Mouse (Mus musculus) CD4-positive naive resting alpha-beta T cell, adult 76 days (primary cell): ENCODE measurements around the gene Rtn1. TPM values are rescaled to one million over a fixed set of nuclear protein-coding genes. Genes with fewer than 3 reads are reported as not detected.

Source experiments
- total RNA-seq: library from RNA; stranded (reverse); gene quantifications from one replicate; pipeline ENCODE4 v1.2.4, GENCODE M21; 2023

Rtn1 gene
- 0.62 TPM for total RNA-seq

DNA sequence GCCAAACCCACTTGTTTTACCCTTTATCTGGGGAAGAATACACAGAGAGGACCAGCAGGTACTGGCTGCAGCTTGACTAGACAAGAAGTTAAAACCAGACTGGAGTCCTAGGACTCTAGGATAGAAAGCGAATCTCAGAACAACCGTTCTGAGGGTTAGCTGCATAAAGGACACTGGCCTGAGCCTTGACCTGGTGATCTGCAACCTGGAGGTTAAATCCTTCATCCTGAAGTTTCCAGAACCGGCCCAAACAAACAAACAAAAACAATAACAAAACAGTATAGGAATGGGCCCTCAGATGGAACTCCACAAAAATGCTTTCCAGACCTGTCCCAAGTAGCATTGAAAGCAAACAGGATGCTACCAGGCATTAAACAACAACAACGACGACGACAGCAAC, at the start of gene Rtn1:
TSS of gene Rtn1 (minus strand) at position 101 of the 400 bp plus-strand sequence.

GRCm38 (mm10) chr12:72441839-72442576, 33.2 kb upstream of the Rtn1 start, which contains the start of gene Lrrc9:
TSS of gene Lrrc9 (plus strand) at chr12:72441866.

DNA sequence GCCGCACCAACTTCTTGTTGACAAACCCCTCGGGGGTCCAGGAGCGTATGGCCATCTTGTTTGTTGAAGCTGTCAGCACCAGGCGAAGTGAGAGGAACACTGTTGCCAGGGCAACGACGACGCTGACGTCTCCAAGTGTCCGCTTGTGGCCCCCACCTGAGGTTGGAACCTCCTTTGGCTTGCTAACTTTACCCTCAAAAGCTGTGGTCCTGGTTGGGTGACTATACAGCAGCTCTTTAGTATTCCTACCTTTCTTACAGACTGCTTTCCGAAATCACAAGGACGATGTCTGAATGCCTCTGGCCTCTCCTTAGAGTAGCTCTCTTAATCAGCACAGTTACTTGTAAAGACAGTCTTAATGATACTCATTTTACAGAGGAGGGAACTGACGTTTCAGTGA, 223.9 kb downstream of the Rtn1 start, which contains the start of gene Ccdc175:
TSS of gene Ccdc175 (minus strand) at position 101 of the 400 bp plus-strand sequence.

Other genes starting within 250 kb of the Rtn1 start
- not detected for gene Ccdc175, start 224.0 kb downstream of the Rtn1 start, total RNA-seq
- gene Lrrc9, start 32.8 kb upstream of the Rtn1 start, total RNA-seq, result not detected
- 3.8 TPM for gene Pcnx4, start 127.3 kb upstream of the Rtn1 start, total RNA-seq
- gene Gm4756, start 240.6 kb upstream of the Rtn1 start, total RNA-seq, result not detected